ENCODE assay signal across 8 mouse cellular contexts in genomic region chr12:28649141-28650110, GRCm38 (mm10). TPM values are rescaled to one million over a fixed set of nuclear protein-coding genes. Genes with fewer than 3 reads are reported as not detected.
A peak's percentile ranks its signal among the peaks of the same experiment; 100 is the strongest.
DNase-seq lines count a peak whose midpoint lies in the region; ATAC-seq and TF ChIP-seq lines count a peak whose summit lies in the region.

Gene Rnaseh1 (plus strand): TSS chr12:28649602.

- H3K4me1 ChIP-seq in lung, embryonic 15.5 days, result peaks cover 16% of the 10 kb centered on the region
- H3K4me1 ChIP-seq in olfactory bulb, adult 2 months (ENCODE audit: control insufficient read depth, insufficient read depth, low read length), result peaks cover 3% of the 10 kb centered on the region; the same call in 1 of the 2 replicates

- peaks cover 13% of the 10 kb centered on the region for H3K36me3 ChIP-seq in lung, embryonic 15.5 days

- peak; percentile 94 for DNase-seq in MN1 (ENCODE audit: low spot score)
- DNase-seq in cerebellum, adult 9-10 months, result peak; percentile 86
- DNase-seq in layer of hippocampus, adult 9-10 months (ENCODE audit: low spot score), result peak; percentile 75
- DNase-seq in thymus, adult 18-20 months, result peak; percentile 75 to 76

- no peaks in the 10 kb centered on the region for H3K9me3 ChIP-seq in lung, embryonic 15.5 days

- WGBS in lung, embryonic 15.5 days, result 2% methylated on average over 52 of the region's 52 CpGs
- 2% methylated on average over 52 of the region's 52 CpGs for WGBS in olfactory bulb, adult 2 months

- H3K9ac ChIP-seq in lung, embryonic 15.5 days, result peak within 1 kb of the TSS; percentile 74

- peak within 1 kb of the TSS; percentile 69 for H3K4me2 ChIP-seq in lung, embryonic 15.5 days

- H3K27ac ChIP-seq in lung, embryonic 15.5 days, result peak within 1 kb of the TSS; percentile 50
- H3K27ac ChIP-seq in olfactory bulb, adult 2 months (ENCODE audit: insufficient read depth, low read depth, low read length), result peak within 1 kb of the TSS; percentile 53; the same call in 1 of the 2 replicates

- TF ChIP-seq POLR2A in olfactory bulb, adult 2 months (IDR thresholded peaks at IDR 0.05; ENCODE audit: insufficient read depth, low read depth, low read length), result peak; percentile 82

- ATAC-seq in frontal cortex, adult (ENCODE audit: low TSS enrichment), result peak; percentile 97
- ATAC-seq in hematopoietic stem cell, adult 5-6 weeks (replicated peaks in 1 of 2; ENCODE audit: insufficient read depth in 1 of 2, low FRiP score in 2 of 2, low TSS enrichment in 1 of 2, low read depth in 1 of 2, poor library complexity in 2 of 2, severe bottlenecking in 2 of 2), result peak; percentile 95 to 98
- peak; percentile 95 for ATAC-seq in lung, embryonic 15.5 days (ENCODE audit: borderline replicate concordance, extremely low read depth, low FRiP score, low TSS enrichment)

- TF ChIP-seq CTCF in olfactory bulb, adult 2 months (IDR thresholded peaks at IDR 0.05; ENCODE audit: insufficient read depth, low read depth, low read length), result no peak

- H3K4me3 ChIP-seq in lung, embryonic 15.5 days, result peak within 1 kb of the TSS; percentile 80
- H3K4me3 ChIP-seq in olfactory bulb, adult 2 months (ENCODE audit: insufficient read depth, low read depth, low read length), result peak within 1 kb of the TSS; percentile 76

- H3K27me3 ChIP-seq in lung, embryonic 15.5 days, result no peaks in the 10 kb centered on the region

RNA-seq across cellular contexts. Expression of gene Rnaseh1, which starts in this region (rescaled TPM):
- 25.5 and 26.0 TPM in 2 replicates for total RNA-seq in hematopoietic stem cell, adult 5-6 weeks (2017)
- 30.7 and 34.5 TPM in 2 replicates for polyA plus RNA-seq in lung, embryonic 15.5 days (2015; fragmentation: Nextera tagmentation; extraction: Ambion mirVana)
- not detected in 2 replicates for polyA plus RNA-seq in olfactory bulb, adult 2 months (2012; ENCODE audit: insufficient read depth, insufficient read length, low replicate concordance, missing spikeins)

Comparison
In these comparisons a context has a peak if more than half of its experiments do, and no peak if none do; other contexts are left out.
1. Peak in every context shown above with its lines: DNase-seq, ATAC-seq, H3K4me3 ChIP-seq and H3K27ac ChIP-seq.
2. RNA of gene Rnaseh1 (polyA plus RNA-seq): 30.7 to 34.5 TPM in lung, embryonic 15.5 days; not detected in olfactory bulb, adult 2 months; every median in the first group is over 10 times any median in the second.